Mouse (Mus musculus) bone marrow, adult 2 months (tissue): ENCODE results near the gene Fntb. TPM values are rescaled to one million over a fixed set of nuclear protein-coding genes. Genes with fewer than 3 reads are reported as not detected.
"Not testable (repeated sequence)": the region's sequence is repeated elsewhere in the genome, so short reads cannot be mapped to it uniquely, and the experiment has no call there.

ENCODE experiments used
- H3K27ac ChIP-seq: fragments of 200-500 bp; 2 replicates; pipeline ENCODE4 v1.5.1; 2012; ENCODE audit warnings: low read depth, mild to moderate bottlenecking, control low read depth, inconsistent platforms, low read length; ENCODE audit not compliant: control insufficient read depth, poor library complexity, insufficient read depth
- H3K4me1 ChIP-seq: fragments of 200-500 bp; 2 replicates; pipeline ENCODE4 v1.6.1; 2011; ENCODE audit warnings: low read length; ENCODE audit not compliant: control insufficient read depth, insufficient read depth
- H3K4me3 ChIP-seq: fragments of 200-500 bp; replicated peaks from 2 replicates; pipeline ENCODE3; 2011; ENCODE audit warnings: mild to moderate bottlenecking, low read depth, low read length, control low read depth; ENCODE audit not compliant: control insufficient read depth
- CTCF ChIP-seq: fragments of 200-500 bp; IDR thresholded peaks from 2 replicates; pipeline ENCODE4 v1.5.1; 2011; ENCODE audit warnings: low read length, control low read depth; ENCODE audit not compliant: control insufficient read depth, insufficient read depth
- POLR2A ChIP-seq: fragments of 200-500 bp; IDR thresholded peaks from 2 replicates; pipeline ENCODE4 v1.6.1; 2011; ENCODE audit warnings: low read depth, mild to moderate bottlenecking, control low read depth, low read length, borderline replicate concordance; ENCODE audit not compliant: control insufficient read depth
- WGBS: fragments of 180-500 bp; shearing (Covaris S2); methylation state at CpG from one replicate; pipeline ENCODE4 v1.1.7; 2018; 5-methylcytosine and 5-hydroxymethylcytosine counted together
- polyA plus RNA-seq: library from polyadenylated mRNA; stranded (reverse); fragments of >200 nt; gene quantifications from 2 replicates; pipeline ENCODE4 v1.2.4, GENCODE M21; 2011; ENCODE audit warnings: low replicate concordance; ENCODE audit not compliant: missing spikeins, insufficient read depth, insufficient read length

The Fntb gene
- polyA plus RNA-seq, 1 experiment = 15.7 TPM

DNA sequence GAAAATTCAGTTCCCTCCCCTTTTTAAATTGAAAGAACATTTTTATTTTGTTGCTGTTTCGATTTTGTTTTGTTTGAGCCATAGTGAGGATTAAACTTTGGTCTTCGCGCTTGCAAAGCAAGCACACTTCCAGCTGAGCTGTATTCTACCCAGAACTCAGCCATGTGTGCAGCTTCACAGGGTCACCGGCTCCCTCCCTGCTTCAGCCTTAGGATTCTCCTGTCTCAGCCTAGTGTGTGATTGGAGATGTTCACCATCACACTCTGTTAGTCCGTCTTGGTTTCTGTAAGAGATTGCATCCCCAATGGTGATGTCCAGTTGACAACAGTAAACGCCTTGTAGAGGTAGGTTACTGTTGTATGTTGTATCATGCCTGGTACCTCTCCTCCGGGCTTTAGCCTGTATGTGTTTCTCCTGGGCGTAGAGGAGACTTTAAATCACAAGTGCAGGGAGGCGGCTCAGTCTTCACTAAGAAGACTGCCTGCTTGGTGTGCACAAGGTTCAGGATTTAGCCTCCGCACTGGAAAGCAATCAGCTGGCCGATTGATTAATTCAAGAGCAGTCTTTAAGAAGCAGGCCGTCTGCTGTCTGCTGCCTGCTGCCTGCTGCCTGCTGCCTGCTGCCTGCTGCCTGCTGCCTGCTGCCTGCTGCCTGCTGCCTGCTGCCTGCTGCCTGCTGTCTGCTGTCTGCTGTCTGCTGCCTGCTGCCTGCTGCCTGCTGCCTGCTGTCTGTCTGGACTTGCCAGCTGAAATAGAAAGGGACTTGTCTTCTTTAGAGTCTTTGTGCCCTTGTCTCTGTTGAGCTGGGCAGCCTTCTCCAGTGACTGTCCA is 15.5 kb downstream of the Fntb start:
- H3K4me3 ChIP-seq = no peak overlapping the region
- WGBS = 89% methylated on average over 12 of the region's 12 CpGs
- TF ChIP-seq POLR2A (no peak), CTCF (no peak)
- no peak overlapping the region for H3K27ac ChIP-seq
- H3K4me1 ChIP-seq = no peaks in the 10 kb centered on the region

DNA sequence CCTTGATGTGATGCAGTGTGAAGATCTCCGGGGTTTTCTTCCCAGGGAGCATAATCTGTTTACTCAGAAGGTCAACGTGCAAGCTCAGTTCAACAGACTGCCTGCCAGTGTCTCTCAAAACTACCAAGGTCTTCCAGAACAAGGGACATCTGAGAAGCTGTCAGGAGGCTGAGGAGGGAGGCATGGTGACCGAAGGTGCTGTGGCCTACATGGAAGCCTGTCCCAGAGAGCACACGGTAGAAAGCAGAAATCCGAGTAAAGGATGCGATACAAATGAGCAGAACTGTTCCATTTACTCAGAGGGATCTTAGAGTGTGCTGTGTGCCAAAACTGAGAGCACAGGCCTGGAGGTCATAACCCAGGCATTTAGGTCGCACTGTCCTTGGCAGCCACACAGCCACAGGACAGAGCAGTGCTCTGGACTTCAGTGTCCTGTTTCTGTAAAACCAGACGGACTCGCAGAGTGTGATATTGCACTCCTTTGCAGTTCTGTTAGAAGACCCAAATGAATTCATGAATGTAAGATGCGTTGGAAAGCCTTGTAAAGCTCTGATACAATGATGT is 18.7 kb downstream of the Fntb start:
- 89% methylated on average over 10 of the region's 10 CpGs for WGBS
- no peak for TF ChIP-seq POLR2A
- TF ChIP-seq CTCF = no peak
- H3K4me3 ChIP-seq = no peak overlapping the region
- H3K27ac ChIP-seq = no peak overlapping the region
- H3K4me1 ChIP-seq = no peaks in the 10 kb centered on the region

DNA sequence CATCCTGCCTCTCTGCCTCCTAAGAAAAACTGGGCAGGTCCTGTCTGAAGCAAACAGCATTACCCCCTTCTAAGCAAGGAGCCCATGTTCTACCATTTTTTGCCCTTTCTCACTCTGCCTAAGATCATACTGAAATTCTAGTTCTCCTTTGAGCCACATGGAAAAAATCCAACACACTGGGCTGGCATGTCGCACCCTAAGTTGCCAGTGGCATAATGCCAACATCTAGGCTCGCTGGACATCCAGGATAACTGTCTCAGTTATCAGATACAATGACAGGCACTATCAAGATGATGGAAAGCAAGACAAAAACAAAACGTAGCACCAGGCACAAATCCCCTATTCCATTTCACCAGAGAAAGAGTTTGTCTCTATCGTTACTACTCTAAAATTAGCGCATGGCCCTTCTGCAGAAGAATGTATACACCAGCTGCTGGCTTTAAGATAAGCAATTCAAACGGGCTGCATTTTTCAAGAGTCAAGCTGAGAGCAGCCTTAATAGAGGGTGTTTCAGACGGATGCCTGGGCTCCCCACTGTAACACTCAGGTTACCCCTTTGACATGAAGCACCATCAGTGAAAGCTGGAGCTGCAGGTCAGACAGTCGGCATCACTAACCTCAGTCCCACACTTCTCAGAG is 25.2 kb downstream of the Fntb start:
- no peaks in the 10 kb centered on the region for H3K4me1 ChIP-seq
- 50% methylated on average over 8 of the region's 8 CpGs for WGBS
- TF ChIP-seq POLR2A (no peak), CTCF (no peak)

DNA sequence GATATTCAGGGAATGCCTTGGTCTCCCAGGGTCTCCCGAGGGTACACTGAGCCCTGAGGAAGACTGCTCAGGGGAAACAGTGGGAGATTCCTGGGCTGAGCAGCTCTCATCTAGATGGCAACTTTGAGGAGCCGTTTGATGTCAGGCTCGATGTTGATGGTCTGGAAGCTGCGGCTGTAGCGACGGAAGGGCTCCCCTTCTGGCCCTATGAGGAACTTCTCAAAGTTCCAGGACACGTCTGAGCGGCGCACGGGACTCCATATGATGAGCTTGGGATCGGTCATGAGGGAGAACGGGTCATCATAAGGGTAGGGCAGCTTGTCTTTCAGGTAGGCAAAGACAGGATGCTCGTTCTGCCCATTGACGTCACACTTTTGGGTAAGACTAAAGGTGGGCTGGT is 27.2 kb downstream of the Fntb start:
- not testable (repeated sequence) for H3K27ac ChIP-seq, H3K4me1 ChIP-seq, H3K4me3 ChIP-seq
- 49% methylated on average over 14 of the region's 14 CpGs for WGBS

More for the DNA sequence above, 25.2 kb downstream of the Fntb start:
- Histone ChIP-seq H3K4me3 (no peak overlapping the region), H3K27ac (no peak overlapping the region)

DNA sequence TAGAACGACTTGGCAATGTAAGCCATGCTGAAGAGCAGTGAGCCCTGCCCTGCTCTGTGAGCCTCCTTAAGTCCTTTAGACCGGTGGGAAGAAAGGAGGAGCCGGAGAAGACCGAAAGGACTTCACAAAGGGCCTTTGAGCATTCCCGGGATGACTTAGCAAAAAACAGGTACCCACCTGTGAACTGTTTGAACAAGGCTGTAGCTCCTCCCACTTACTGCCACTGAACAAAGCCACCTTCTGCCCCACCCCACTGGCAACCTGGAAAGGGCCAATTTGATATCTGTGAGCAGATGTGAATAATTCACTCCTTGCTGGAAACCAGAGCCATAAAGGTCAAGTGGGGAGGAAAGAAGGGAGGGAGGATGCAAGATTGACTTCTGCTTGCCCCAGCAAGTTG is 30.0 kb downstream of the Fntb start, which contains the start of gene Gpx2:
TSS of gene Gpx2 (minus strand) at position 205 of the 400 bp plus-strand sequence.
- WGBS = 82% methylated on average over 5 of the region's 5 CpGs
- H3K4me3 ChIP-seq = no peak within 1 kb of the TSS
- TF ChIP-seq CTCF (no peak), POLR2A (no peak)
- no peak within 1 kb of the TSS for H3K27ac ChIP-seq
- H3K4me1 ChIP-seq = no peaks in the 10 kb centered on the region

DNA sequence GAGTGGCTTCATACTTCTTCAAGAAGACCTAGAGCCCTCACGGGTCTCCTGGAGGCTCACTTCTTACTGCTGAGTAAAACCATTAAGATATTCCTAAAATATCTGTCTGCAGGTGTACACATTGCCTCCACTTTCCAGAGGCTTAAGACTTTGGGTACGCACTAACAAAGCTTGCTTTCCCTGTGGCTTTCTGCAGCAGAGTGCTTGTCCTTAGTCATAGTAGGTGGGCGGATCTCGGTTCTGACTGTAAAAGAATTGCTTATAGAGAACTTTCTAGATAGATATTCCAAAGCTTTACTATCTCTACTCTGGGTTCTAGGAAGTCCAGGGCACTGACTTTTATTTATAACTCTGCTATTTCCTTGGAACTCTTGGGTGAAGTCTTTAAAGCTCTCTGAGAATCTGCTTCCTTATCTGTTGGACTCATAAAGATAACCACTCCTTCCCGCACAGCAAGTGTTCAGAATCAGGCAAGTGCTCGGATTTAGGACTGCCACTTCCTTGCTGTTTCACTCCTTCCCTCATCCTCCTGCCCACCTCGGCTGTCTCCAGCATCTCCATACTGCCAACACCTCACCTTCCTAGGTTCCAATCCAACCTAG is 31.6 kb downstream of the Fntb start:
- no peak for TF ChIP-seq CTCF
- no peak for TF ChIP-seq POLR2A
- Histone ChIP-seq H3K27ac (no peak overlapping the region), H3K4me3 (no peak overlapping the region), H3K4me1 (no peaks in the 10 kb centered on the region)
- WGBS = 70% methylated on average over 7 of the region's 7 CpGs

DNA sequence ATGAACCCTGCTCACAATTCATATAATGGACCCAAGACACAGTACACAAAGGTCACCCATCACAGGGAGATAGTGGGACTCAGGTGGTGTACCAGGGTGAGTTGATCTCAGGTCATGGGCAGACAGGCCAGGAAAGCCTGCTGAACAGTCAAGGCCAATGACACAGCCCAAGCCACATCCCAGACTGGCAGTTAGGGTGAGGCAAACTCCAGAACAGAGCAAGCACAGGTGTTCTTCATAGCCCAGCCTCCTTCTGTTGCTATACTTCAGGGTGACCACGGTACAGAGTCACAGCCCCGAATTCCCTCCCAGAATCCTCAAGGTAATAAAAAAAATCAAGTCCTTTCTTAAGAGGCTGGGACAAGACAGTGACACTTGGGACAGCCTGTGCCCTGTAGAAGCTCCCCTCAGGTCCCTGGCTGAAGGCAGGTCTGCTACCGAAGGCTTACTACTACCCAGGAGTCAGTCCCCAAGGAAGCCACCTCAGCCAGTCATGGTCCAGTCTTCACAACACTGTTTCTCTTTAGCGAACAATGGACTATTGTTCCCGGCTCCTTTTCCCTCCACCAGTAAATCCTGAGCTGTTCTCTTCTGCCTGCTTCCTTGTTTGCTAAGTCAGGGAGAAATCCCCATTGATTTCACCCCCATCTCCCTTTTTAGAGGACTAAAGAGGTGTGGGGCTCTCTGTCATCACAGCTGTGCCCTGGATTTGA is 32.8 kb downstream of the Fntb start:
- WGBS = 79% methylated on average over 5 of the region's 5 CpGs
- no peak for TF ChIP-seq POLR2A
- no peak for TF ChIP-seq CTCF
- H3K4me3 ChIP-seq = no peak overlapping the region
- no peak overlapping the region for H3K27ac ChIP-seq
- H3K4me1 ChIP-seq = no peaks in the 10 kb centered on the region

DNA sequence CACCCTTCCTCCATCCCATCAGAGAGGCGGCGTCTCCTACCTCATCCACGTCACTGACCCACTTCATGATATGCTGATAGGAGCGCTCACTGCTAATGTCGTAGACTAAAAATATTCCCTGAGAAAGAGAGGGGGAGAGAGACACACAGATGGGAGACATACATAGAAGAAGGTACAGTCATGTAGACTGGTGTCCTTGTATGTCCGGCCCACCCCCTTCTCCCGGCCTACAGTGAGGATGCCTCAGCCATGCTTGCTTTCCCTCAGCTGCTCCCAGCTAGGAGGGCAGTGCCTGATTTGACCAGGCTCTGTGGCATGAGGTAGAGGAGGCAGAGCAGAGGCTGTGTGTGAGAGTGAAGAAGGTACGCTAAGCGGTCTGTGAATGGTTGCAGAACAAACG is 37.6 kb downstream of the Fntb start:
- Histone ChIP-seq H3K27ac (no peak overlapping the region), H3K4me1 (no peaks in the 10 kb centered on the region), H3K4me3 (no peak overlapping the region)
- TF ChIP-seq POLR2A (no peak), CTCF (no peak)
- 92% methylated on average over 10 of the region's 10 CpGs for WGBS
